Mouse (Mus musculus): ENCODE measurements around the gene Timp2. TPM values are rescaled to one million over a fixed set of nuclear protein-coding genes. Genes with fewer than 3 reads are reported as not detected.
A peak's percentile ranks its signal among the peaks of the same experiment; 100 is the strongest.
"Not testable (repeated sequence)": the region's sequence is repeated elsewhere in the genome, so short reads cannot be mapped to it uniquely, and the experiment has no call there.

The Timp2 gene
- polyA plus RNA-seq, 1 experiment from 2014 or later, result 115 TPM

- Histone ChIP-seq H3K27me3 (no peaks in the 10 kb centered on the region), H3K27ac (no peak overlapping the region), H3K9ac (no peak overlapping the region), H3K9me3 (no peaks in the 10 kb centered on the region; the same call in 1 of the 2 replicates), H3K4me1 (0 out of 2 replicates have a peak, but pooled peaks cover 5% of the 10 kb centered on the region), H3K4me2 (replicated peaks) (no peak overlapping the region), H3K4me3 (no peak overlapping the region), H3K36me3 (no peaks in the 10 kb centered on the region)
- ATAC-seq (ENCODE audit: insufficient number of reproducible peaks, insufficient read depth, low FRiP score, low TSS enrichment), result no peak
- WGBS, result 73% methylated on average over 3 of the region's 5 CpGs
Observed at GRCm38 (mm10) chr11:118393991-118394390, 38.5 kb upstream of the Timp2 start.

DNA sequence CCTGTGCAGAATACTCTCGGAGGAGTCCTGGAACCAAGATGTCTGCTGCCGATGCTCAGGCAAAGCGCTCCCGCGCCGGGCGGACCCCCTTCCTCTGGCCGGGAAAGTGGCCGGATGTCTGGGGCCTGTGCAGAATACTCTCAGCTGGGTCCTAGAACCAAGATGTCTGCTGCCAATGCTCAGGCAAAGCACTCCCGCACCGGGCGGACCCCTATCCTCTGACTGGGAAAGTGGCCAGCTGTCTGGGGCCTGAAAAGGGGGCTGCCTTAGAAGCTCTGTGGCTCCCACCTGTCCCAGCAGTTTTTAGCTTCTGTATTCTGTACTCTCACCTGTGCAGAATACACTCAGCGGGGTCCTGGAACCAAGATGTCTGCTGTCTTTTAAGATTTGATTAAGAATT is 32.3 kb upstream of the Timp2 start:
- H3K27ac ChIP-seq; H3K4me3 ChIP-seq; H3K9me3 ChIP-seq; H3K4me1 ChIP-seq; H3K27me3 ChIP-seq; H3K9ac ChIP-seq; H3K36me3 ChIP-seq; H3K4me2 ChIP-seq (replicated peaks); ATAC-seq (ENCODE audit: insufficient number of reproducible peaks, insufficient read depth, low FRiP score, low TSS enrichment): not testable (repeated sequence)
- 92% methylated on average over 13 of the region's 13 CpGs for WGBS

- H3K27me3 ChIP-seq, result no peaks in the 10 kb centered on the region
- H3K27ac ChIP-seq, result peak overlapping the region; percentile 24
- ATAC-seq (ENCODE audit: insufficient number of reproducible peaks, insufficient read depth, low FRiP score, low TSS enrichment), result peak; percentile 71
- H3K4me3 ChIP-seq, result no peak overlapping the region
- peaks cover 18% of the 10 kb centered on the region for H3K4me1 ChIP-seq
- WGBS, result 37% methylated on average over 11 of the region's 11 CpGs
- H3K9ac ChIP-seq, result no peak overlapping the region
- H3K4me2 ChIP-seq (replicated peaks), result no peak overlapping the region
- no peaks in the 10 kb centered on the region for H3K9me3 ChIP-seq
- no peaks in the 10 kb centered on the region for H3K36me3 ChIP-seq
Observed at GRCm38 (mm10) chr11:118379251-118380009, 23.9 kb upstream of the Timp2 start.

DNA sequence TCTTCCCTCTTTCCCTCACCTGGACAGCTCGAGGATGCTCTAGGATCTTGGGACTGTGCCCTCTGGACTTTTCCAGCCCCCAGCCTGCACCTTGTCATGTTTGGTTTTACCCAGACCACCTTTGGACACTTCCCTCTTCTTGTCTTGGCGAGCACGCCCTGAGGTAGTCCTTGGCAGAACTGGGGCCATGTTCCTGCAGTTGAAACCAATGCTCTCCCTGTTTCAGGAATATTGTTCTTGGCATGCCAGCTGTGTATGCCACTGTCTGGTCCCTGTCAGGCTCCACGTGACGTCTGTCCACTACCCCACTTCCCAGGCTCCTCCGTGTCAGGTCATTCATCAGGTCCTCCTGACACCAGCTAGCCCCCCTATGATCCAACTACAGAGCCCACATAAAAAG is 23.1 kb upstream of the Timp2 start:
- Histone ChIP-seq H3K27me3 (no peaks in the 10 kb centered on the region), H3K27ac (no peak overlapping the region), H3K9me3 (no peaks in the 10 kb centered on the region), H3K9ac (no peak overlapping the region), H3K36me3 (no peaks in the 10 kb centered on the region), H3K4me2 (replicated peaks) (no peak overlapping the region), H3K4me3 (no peak overlapping the region), H3K4me1 (peaks cover 21% of the 10 kb centered on the region)
- ATAC-seq (ENCODE audit: insufficient number of reproducible peaks, insufficient read depth, low FRiP score, low TSS enrichment), result no peak
- 82% methylated on average over 6 of the region's 6 CpGs for WGBS

- H3K9me3 ChIP-seq; H3K4me3 ChIP-seq; ATAC-seq (ENCODE audit: insufficient number of reproducible peaks, insufficient read depth, low FRiP score, low TSS enrichment); H3K9ac ChIP-seq; H3K4me2 ChIP-seq (replicated peaks); H3K27ac ChIP-seq; H3K36me3 ChIP-seq; H3K27me3 ChIP-seq: not testable (repeated sequence)
- H3K4me1 ChIP-seq, result peaks cover 36% of the 10 kb centered on the region
Observed at GRCm38 (mm10) chr11:118376323-118376722, 20.8 kb upstream of the Timp2 start.

- H3K9me3 ChIP-seq, result no peaks in the 10 kb centered on the region
- H3K27ac ChIP-seq, result no peak overlapping the region
- no peak for ATAC-seq (ENCODE audit: insufficient number of reproducible peaks, insufficient read depth, low FRiP score, low TSS enrichment)
- no peak overlapping the region for H3K4me2 ChIP-seq (replicated peaks)
- no peak overlapping the region for H3K9ac ChIP-seq
- WGBS, result 72% methylated on average over 5 of the region's 5 CpGs
- H3K36me3 ChIP-seq, result no peaks in the 10 kb centered on the region
- no peak overlapping the region for H3K4me3 ChIP-seq
- peaks cover 37% of the 10 kb centered on the region for H3K4me1 ChIP-seq
- no peaks in the 10 kb centered on the region for H3K27me3 ChIP-seq
Observed at GRCm38 (mm10) chr11:118375881-118376280, 20.3 kb upstream of the Timp2 start.

- no peaks in the 10 kb centered on the region for H3K36me3 ChIP-seq
- no peak overlapping the region for H3K4me2 ChIP-seq (replicated peaks)
- no peak overlapping the region for H3K4me3 ChIP-seq
- no peaks in the 10 kb centered on the region for H3K27me3 ChIP-seq
- 69% methylated on average over 8 of the region's 8 CpGs for WGBS
- no peaks in the 10 kb centered on the region for H3K9me3 ChIP-seq
- no peak overlapping the region for H3K9ac ChIP-seq
- peaks cover 37% of the 10 kb centered on the region for H3K4me1 ChIP-seq
- no peak overlapping the region for H3K27ac ChIP-seq
- no peak for ATAC-seq (ENCODE audit: insufficient number of reproducible peaks, insufficient read depth, low FRiP score, low TSS enrichment)
Observed at GRCm38 (mm10) chr11:118375461-118375860, 19.9 kb upstream of the Timp2 start.

DNA sequence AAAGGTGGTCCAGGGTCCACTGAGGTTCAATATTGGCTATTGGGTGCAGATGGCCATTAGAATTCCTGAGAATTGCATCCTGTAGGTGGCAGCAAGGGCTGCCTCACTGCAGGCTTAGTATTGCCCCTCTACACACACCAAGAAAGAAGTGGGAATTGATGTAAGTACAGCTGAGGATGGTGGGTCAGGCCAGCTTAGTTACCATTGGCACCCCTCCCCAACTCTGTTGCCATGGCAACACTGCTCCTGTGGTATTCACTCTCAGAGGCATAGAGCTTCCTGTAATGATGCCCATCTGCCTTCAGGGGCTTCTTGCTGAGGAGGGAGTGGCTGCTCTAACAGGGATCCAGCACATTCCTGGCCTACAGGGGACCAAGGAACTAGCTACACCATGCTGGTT is 19.5 kb upstream of the Timp2 start:
- no peak overlapping the region for H3K9ac ChIP-seq
- peaks cover 37% of the 10 kb centered on the region for H3K4me1 ChIP-seq
- H3K36me3 ChIP-seq, result no peaks in the 10 kb centered on the region
- no peak overlapping the region for H3K4me3 ChIP-seq
- H3K9me3 ChIP-seq, result no peaks in the 10 kb centered on the region
- H3K27me3 ChIP-seq, result no peaks in the 10 kb centered on the region
- no peak overlapping the region for H3K27ac ChIP-seq
- no peak overlapping the region for H3K4me2 ChIP-seq (replicated peaks)
- ATAC-seq (ENCODE audit: insufficient number of reproducible peaks, insufficient read depth, low FRiP score, low TSS enrichment), result no peak

GRCm38 (mm10) chr11:118374506-118374905 is 19.0 kb upstream of the Timp2 start:
- Histone ChIP-seq H3K4me1 (peaks cover 32% of the 10 kb centered on the region), H3K9ac (no peak overlapping the region), H3K27me3 (no peaks in the 10 kb centered on the region), H3K27ac (no peak overlapping the region), H3K4me3 (no peak overlapping the region), H3K9me3 (no peaks in the 10 kb centered on the region), H3K36me3 (no peaks in the 10 kb centered on the region), H3K4me2 (replicated peaks) (no peak overlapping the region)
- ATAC-seq (ENCODE audit: insufficient number of reproducible peaks, insufficient read depth, low FRiP score, low TSS enrichment), result no peak
- 58% methylated on average over 5 of the region's 5 CpGs for WGBS

- Histone ChIP-seq H3K9me3 (no peaks in the 10 kb centered on the region), H3K4me3 (no peak overlapping the region), H3K27me3 (no peaks in the 10 kb centered on the region), H3K36me3 (no peaks in the 10 kb centered on the region), H3K4me2 (replicated peaks) (no peak overlapping the region), H3K4me1 (peaks cover 26% of the 10 kb centered on the region), H3K9ac (no peak overlapping the region), H3K27ac (0 out of 2 replicates have a peak overlapping the region, but pooled peaks have one; percentile 36)
- ATAC-seq (ENCODE audit: insufficient number of reproducible peaks, insufficient read depth, low FRiP score, low TSS enrichment), result no peak
- 38% methylated on average over 7 of the region's 7 CpGs for WGBS
Observed at GRCm38 (mm10) chr11:118372641-118373040, 17.1 kb upstream of the Timp2 start.

GRCm38 (mm10) chr11:118371876-118372275 is 16.3 kb upstream of the Timp2 start:
- H3K9me3 ChIP-seq, result no peaks in the 10 kb centered on the region
- H3K27ac ChIP-seq, result peak overlapping the region; percentile 36; the same call in 1 of the 2 replicates
- WGBS, result 73% methylated on average over 7 of the region's 7 CpGs
- H3K9ac ChIP-seq, result no peak overlapping the region
- H3K4me2 ChIP-seq (replicated peaks), result no peak overlapping the region
- H3K4me3 ChIP-seq, result no peak overlapping the region
- no peaks in the 10 kb centered on the region for H3K36me3 ChIP-seq
- no peaks in the 10 kb centered on the region for H3K27me3 ChIP-seq
- peaks cover 30% of the 10 kb centered on the region for H3K4me1 ChIP-seq
- no peak for ATAC-seq (ENCODE audit: insufficient number of reproducible peaks, insufficient read depth, low FRiP score, low TSS enrichment)

DNA sequence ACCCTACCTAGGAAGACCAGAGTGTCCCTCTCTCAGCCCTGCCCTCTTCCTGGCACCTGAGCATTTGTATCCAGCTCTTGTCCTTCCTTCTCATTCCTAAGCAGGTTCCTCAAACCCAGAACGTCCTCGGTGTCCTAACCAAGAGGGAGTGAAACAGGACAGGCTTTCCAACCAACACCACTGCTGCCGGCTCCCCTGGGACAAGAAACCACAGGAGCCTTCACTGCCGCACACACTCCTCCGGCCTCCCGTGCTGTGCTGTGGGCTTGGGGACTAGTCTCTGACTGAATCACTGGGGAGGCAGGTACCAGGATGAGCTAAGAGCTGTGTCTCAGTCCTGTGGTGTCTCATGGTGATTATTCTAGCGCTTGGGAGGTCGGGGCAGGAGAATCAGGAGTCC is 14.1 kb upstream of the Timp2 start:
- WGBS, result 81% methylated on average over 8 of the region's 8 CpGs

More for the DNA sequence above, 14.1 kb upstream of the Timp2 start:
- Histone ChIP-seq H3K4me2 (replicated peaks) (no peak overlapping the region), H3K27me3 (no peaks in the 10 kb centered on the region), H3K27ac (no peak overlapping the region), H3K9ac (no peak overlapping the region), H3K4me1 (peaks cover 44% of the 10 kb centered on the region), H3K36me3 (no peaks in the 10 kb centered on the region), H3K4me3 (no peak overlapping the region), H3K9me3 (no peaks in the 10 kb centered on the region)
- ATAC-seq (ENCODE audit: insufficient number of reproducible peaks, insufficient read depth, low FRiP score, low TSS enrichment), result no peak

All from embryonic facial prominence, embryonic 12.5 days (tissue).